Mouse (Mus musculus): ENCODE measurements around the gene Tspan5. TPM values are rescaled to one million over a fixed set of nuclear protein-coding genes. Genes with fewer than 3 reads are reported as not detected.

Tspan5 gene
- total and polyA plus RNA-seq, 2 experiments = 0.48 to 0.65 TPM

- H3K79me2 ChIP-seq (ENCODE audit: control insufficient read depth, insufficient read depth, low read length) = no peaks in the 10 kb centered on the region
- no peaks in the 10 kb centered on the region for H3K27me3 ChIP-seq (ENCODE audit: control insufficient read depth, insufficient read depth, low read length)
- H3K9ac ChIP-seq (ENCODE audit: low read depth, low read length) = no peak overlapping the region
- TF ChIP-seq CTCF (IDR thresholded peaks at IDR 0.05; ENCODE audit: low read depth, low read length) = no peak
- TF ChIP-seq POLR2A (IDR thresholded peaks at IDR 0.05; ENCODE audit: extremely low read depth, insufficient read depth, low read length) = no peak
- WGBS = 95% methylated on average over 9 of the region's 9 CpGs
- no peaks in the 10 kb centered on the region for H3K36me3 ChIP-seq (ENCODE audit: control insufficient read depth, insufficient read depth, low read length)
- H3K4me3 ChIP-seq (ENCODE audit: insufficient read depth, low read depth, low read length) = no peak overlapping the region
- H3K4me1 ChIP-seq (ENCODE audit: control insufficient read depth, insufficient read depth, low read length) = no peaks in the 10 kb centered on the region
- DNase-seq (ENCODE audit: extremely low read depth, low read depth, low spot score) = no peak
- H3K27ac ChIP-seq (replicated peaks; ENCODE audit: insufficient read depth, low read depth, low read length) = no peak overlapping the region
Observed at GRCm38 (mm10) chr3:138900571-138901141, 158.7 kb downstream of the Tspan5 start.

- Histone ChIP-seq H3K4me3 (ENCODE audit: insufficient read depth, low read depth, low read length) (no peak overlapping the region), H3K9ac (ENCODE audit: low read depth, low read length) (no peak overlapping the region), H3K36me3 (ENCODE audit: control insufficient read depth, insufficient read depth, low read length) (no peaks in the 10 kb centered on the region), H3K4me1 (ENCODE audit: control insufficient read depth, insufficient read depth, low read length) (0 out of 2 replicates have a peak, but pooled peaks cover 1% of the 10 kb centered on the region), H3K27ac (replicated peaks; ENCODE audit: insufficient read depth, low read depth, low read length) (no peak overlapping the region), H3K79me2 (ENCODE audit: control insufficient read depth, insufficient read depth, low read length) (no peaks in the 10 kb centered on the region), H3K27me3 (ENCODE audit: control insufficient read depth, insufficient read depth, low read length) (no peaks in the 10 kb centered on the region)
- no peak for DNase-seq (ENCODE audit: extremely low read depth, low read depth, low spot score)
- no peak for TF ChIP-seq POLR2A (IDR thresholded peaks at IDR 0.05; ENCODE audit: extremely low read depth, insufficient read depth, low read length)
- WGBS = 80% methylated on average over 7 of the region's 7 CpGs
Observed at GRCm38 (mm10) chr3:138905678-138906077, 163.7 kb downstream of the Tspan5 start.

- TF ChIP-seq CTCF (IDR thresholded peaks at IDR 0.05; ENCODE audit: low read depth, low read length) = peak; percentile 92
- no peak for TF ChIP-seq POLR2A (IDR thresholded peaks at IDR 0.05; ENCODE audit: extremely low read depth, insufficient read depth, low read length)
- Histone ChIP-seq H3K79me2 (ENCODE audit: control insufficient read depth, insufficient read depth, low read length) (no peaks in the 10 kb centered on the region), H3K4me3 (ENCODE audit: insufficient read depth, low read depth, low read length) (no peak overlapping the region), H3K27ac (replicated peaks; ENCODE audit: insufficient read depth, low read depth, low read length) (no peak overlapping the region), H3K27me3 (ENCODE audit: control insufficient read depth, insufficient read depth, low read length) (no peaks in the 10 kb centered on the region), H3K36me3 (ENCODE audit: control insufficient read depth, insufficient read depth, low read length) (no peaks in the 10 kb centered on the region), H3K9ac (ENCODE audit: low read depth, low read length) (no peak overlapping the region), H3K4me1 (ENCODE audit: control insufficient read depth, insufficient read depth, low read length) (0 out of 2 replicates have a peak, but pooled peaks cover 1% of the 10 kb centered on the region)
- WGBS = 34% methylated on average over 17 of the region's 17 CpGs
- DNase-seq (ENCODE audit: extremely low read depth, low read depth, low spot score) = peak; percentile 32
Observed at GRCm38 (mm10) chr3:138906112-138906880, 164.3 kb downstream of the Tspan5 start.

GRCm38 (mm10) chr3:138909313-138909712, 167.3 kb downstream of the Tspan5 start:
- H3K27ac ChIP-seq (replicated peaks; ENCODE audit: insufficient read depth, low read depth, low read length) = no peak overlapping the region
- no peak overlapping the region for H3K9ac ChIP-seq (ENCODE audit: low read depth, low read length)
- 90% methylated on average over 2 of the region's 2 CpGs for WGBS
- no peaks in the 10 kb centered on the region for H3K79me2 ChIP-seq (ENCODE audit: control insufficient read depth, insufficient read depth, low read length)
- no peak overlapping the region for H3K4me3 ChIP-seq (ENCODE audit: insufficient read depth, low read depth, low read length)
- H3K36me3 ChIP-seq (ENCODE audit: control insufficient read depth, insufficient read depth, low read length) = no peaks in the 10 kb centered on the region
- DNase-seq (ENCODE audit: extremely low read depth, low read depth, low spot score) = no peak
- H3K4me1 ChIP-seq (ENCODE audit: control insufficient read depth, insufficient read depth, low read length) = 0 out of 2 replicates have a peak, but pooled peaks cover 1% of the 10 kb centered on the region
- TF ChIP-seq CTCF (IDR thresholded peaks at IDR 0.05; ENCODE audit: low read depth, low read length) = no peak
- no peak for TF ChIP-seq POLR2A (IDR thresholded peaks at IDR 0.05; ENCODE audit: extremely low read depth, insufficient read depth, low read length)
- H3K27me3 ChIP-seq (ENCODE audit: control insufficient read depth, insufficient read depth, low read length) = no peaks in the 10 kb centered on the region

GRCm38 (mm10) chr3:138912504-138912903, 170.5 kb downstream of the Tspan5 start:
- no peak overlapping the region for H3K9ac ChIP-seq (ENCODE audit: low read depth, low read length)
- no peak for TF ChIP-seq POLR2A (IDR thresholded peaks at IDR 0.05; ENCODE audit: extremely low read depth, insufficient read depth, low read length)
- TF ChIP-seq CTCF (IDR thresholded peaks at IDR 0.05; ENCODE audit: low read depth, low read length) = no peak
- no peaks in the 10 kb centered on the region for H3K27me3 ChIP-seq (ENCODE audit: control insufficient read depth, insufficient read depth, low read length)
- DNase-seq (ENCODE audit: extremely low read depth, low read depth, low spot score) = no peak
- H3K36me3 ChIP-seq (ENCODE audit: control insufficient read depth, insufficient read depth, low read length) = no peaks in the 10 kb centered on the region
- H3K4me3 ChIP-seq (ENCODE audit: insufficient read depth, low read depth, low read length) = no peak overlapping the region
- 86% methylated on average over 8 of the region's 8 CpGs for WGBS
- H3K4me1 ChIP-seq (ENCODE audit: control insufficient read depth, insufficient read depth, low read length) = no peaks in the 10 kb centered on the region
- no peak overlapping the region for H3K27ac ChIP-seq (replicated peaks; ENCODE audit: insufficient read depth, low read depth, low read length)
- no peaks in the 10 kb centered on the region for H3K79me2 ChIP-seq (ENCODE audit: control insufficient read depth, insufficient read depth, low read length)

All from liver, adult 2 months (tissue).